Mouse (Mus musculus): Measurements from ENCODE around the gene Cpt1b. TPM values are rescaled to one million over a fixed set of nuclear protein-coding genes. Genes with fewer than 3 reads are reported as not detected.

The Cpt1b gene
- polyA plus RNA-seq, 1 experiment: 414 TPM

DNA sequence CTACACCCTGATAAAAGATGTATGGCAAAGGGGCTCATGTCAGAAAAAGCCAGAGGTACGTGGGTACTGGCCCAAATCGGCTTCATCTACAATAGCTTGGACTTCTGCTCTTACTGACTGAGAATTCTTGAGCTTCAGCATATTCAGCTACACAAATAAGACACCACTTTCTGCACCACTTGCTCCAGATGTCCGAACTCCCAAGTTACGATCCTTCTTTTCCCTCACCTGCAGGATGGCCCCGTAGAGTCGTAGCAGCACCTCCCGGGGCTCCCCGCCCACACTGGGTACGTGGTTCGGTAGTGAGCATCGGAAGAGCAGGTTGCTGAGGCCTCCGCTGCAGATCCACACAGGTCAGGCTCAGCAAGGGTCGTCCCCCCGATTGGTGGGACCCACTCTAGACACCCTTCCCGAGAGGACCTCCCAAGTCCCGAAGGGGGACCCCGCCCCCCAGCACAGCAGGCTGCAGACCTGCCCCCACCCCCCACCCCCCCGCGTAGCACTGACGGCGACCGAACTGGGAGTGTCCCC is 3.2 kb upstream of the Cpt1b start:
- no peak for TF ChIP-seq CTCF (IDR thresholded peaks at IDR 0.05; ENCODE audit: control insufficient read depth, insufficient read depth, insufficient replicate concordance, low read depth, low read length)
- no peak for TF ChIP-seq POLR2A (IDR thresholded peaks at IDR 0.05; ENCODE audit: control insufficient read depth, low read depth, low read length)
- Histone ChIP-seq H3K27ac (ENCODE audit: control insufficient read depth, insufficient read depth, low read depth, low read length) (peak overlapping the region; percentile 46; the same call in 1 of the 2 replicates), H3K27me3 (ENCODE audit: control insufficient read depth, insufficient read depth, low read length) (no peaks in the 10 kb centered on the region), H3K4me3 (ENCODE audit: control insufficient read depth, low read depth, low read length) (peak overlapping the region; percentile 95), H3K4me1 (ENCODE audit: control insufficient read depth, insufficient read depth, low read length) (peaks cover 21% of the 10 kb centered on the region), H3K36me3 (ENCODE audit: control insufficient read depth, insufficient read depth, low read length) (no peaks in the 10 kb centered on the region; the same call in 1 of the 2 replicates)

GRCm38 (mm10) chr15:89428136-89428790 is 2.6 kb upstream of the Cpt1b start:
- no peak for TF ChIP-seq POLR2A (IDR thresholded peaks at IDR 0.05; ENCODE audit: control insufficient read depth, low read depth, low read length)
- H3K36me3 ChIP-seq (ENCODE audit: control insufficient read depth, insufficient read depth, low read length): no peaks in the 10 kb centered on the region; the same call in 1 of the 2 replicates
- no peaks in the 10 kb centered on the region for H3K27me3 ChIP-seq (ENCODE audit: control insufficient read depth, insufficient read depth, low read length)
- peak overlapping the region; percentile 95 for H3K4me3 ChIP-seq (ENCODE audit: control insufficient read depth, low read depth, low read length)
- H3K4me1 ChIP-seq (ENCODE audit: control insufficient read depth, insufficient read depth, low read length): peaks cover 21% of the 10 kb centered on the region
- peak overlapping the region; percentile 46; the same call in 1 of the 2 replicates for H3K27ac ChIP-seq (ENCODE audit: control insufficient read depth, insufficient read depth, low read depth, low read length)

DNA sequence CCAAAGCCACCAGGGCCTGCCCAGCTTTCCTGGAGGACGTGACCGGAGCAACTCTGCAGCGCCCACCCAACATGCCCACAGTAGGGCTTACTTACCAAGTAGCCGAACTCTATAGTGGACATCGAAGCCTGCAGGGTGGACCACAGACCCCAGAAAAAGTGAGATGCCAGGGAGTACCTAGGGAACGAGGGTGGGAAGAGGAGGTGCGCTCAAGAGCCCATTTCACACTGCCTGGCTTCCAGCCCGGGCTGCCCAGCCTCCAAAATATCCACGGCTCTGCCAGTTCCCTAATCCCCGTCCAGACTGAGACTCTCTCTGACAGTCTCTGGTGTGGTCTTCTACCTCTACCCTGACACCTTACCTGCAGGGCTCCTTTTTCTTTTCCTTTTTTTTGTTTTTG is 1.1 kb upstream of the Cpt1b start:
- Histone ChIP-seq H3K4me1 (ENCODE audit: control insufficient read depth, insufficient read depth, low read length) (peaks cover 21% of the 10 kb centered on the region), H3K4me3 (ENCODE audit: control insufficient read depth, low read depth, low read length) (peak overlapping the region; percentile 92), H3K36me3 (ENCODE audit: control insufficient read depth, insufficient read depth, low read length) (no peaks in the 10 kb centered on the region; the same call in 1 of the 2 replicates), H3K27me3 (ENCODE audit: control insufficient read depth, insufficient read depth, low read length) (no peaks in the 10 kb centered on the region), H3K27ac (ENCODE audit: control insufficient read depth, insufficient read depth, low read depth, low read length) (no peak overlapping the region)
- TF ChIP-seq CTCF (IDR thresholded peaks at IDR 0.05; ENCODE audit: control insufficient read depth, insufficient read depth, insufficient replicate concordance, low read depth, low read length) (no peak), POLR2A (IDR thresholded peaks at IDR 0.05; ENCODE audit: control insufficient read depth, low read depth, low read length) (0 out of 2 replicates have a peak, but pooled peaks have one; percentile 9)

- TF ChIP-seq POLR2A (IDR thresholded peaks at IDR 0.05; ENCODE audit: control insufficient read depth, low read depth, low read length) (0 out of 2 replicates have a peak, but pooled peaks have one; percentile 20), CTCF (IDR thresholded peaks at IDR 0.05; ENCODE audit: control insufficient read depth, insufficient read depth, insufficient replicate concordance, low read depth, low read length) (no peak)
- Histone ChIP-seq H3K36me3 (ENCODE audit: control insufficient read depth, insufficient read depth, low read length) (no peaks in the 10 kb centered on the region; the same call in 1 of the 2 replicates), H3K4me3 (ENCODE audit: control insufficient read depth, low read depth, low read length) (peak overlapping the region; percentile 84), H3K4me1 (ENCODE audit: control insufficient read depth, insufficient read depth, low read length) (peaks cover 19% of the 10 kb centered on the region), H3K27ac (ENCODE audit: control insufficient read depth, insufficient read depth, low read depth, low read length) (peak overlapping the region; percentile 68), H3K27me3 (ENCODE audit: control insufficient read depth, insufficient read depth, low read length) (no peaks in the 10 kb centered on the region)
Measured at GRCm38 (mm10) chr15:89424621-89425020, 1.0 kb downstream of the Cpt1b start.

- Histone ChIP-seq H3K4me1 (ENCODE audit: control insufficient read depth, insufficient read depth, low read length) (peaks cover 18% of the 10 kb centered on the region), H3K27ac (ENCODE audit: control insufficient read depth, insufficient read depth, low read depth, low read length) (no peak overlapping the region), H3K36me3 (ENCODE audit: control insufficient read depth, insufficient read depth, low read length) (no peaks in the 10 kb centered on the region; the same call in 1 of the 2 replicates), H3K27me3 (ENCODE audit: control insufficient read depth, insufficient read depth, low read length) (no peaks in the 10 kb centered on the region), H3K4me3 (ENCODE audit: control insufficient read depth, low read depth, low read length) (no peak overlapping the region)
- TF ChIP-seq POLR2A (IDR thresholded peaks at IDR 0.05; ENCODE audit: control insufficient read depth, low read depth, low read length) (no peak), CTCF (IDR thresholded peaks at IDR 0.05; ENCODE audit: control insufficient read depth, insufficient read depth, insufficient replicate concordance, low read depth, low read length) (no peak)
Measured at GRCm38 (mm10) chr15:89421938-89422337, 3.7 kb downstream of the Cpt1b start.

- H3K27me3 ChIP-seq (ENCODE audit: control insufficient read depth, insufficient read depth, low read length): no peaks in the 10 kb centered on the region
- peaks cover 9% of the 10 kb centered on the region for H3K4me1 ChIP-seq (ENCODE audit: control insufficient read depth, insufficient read depth, low read length)
- H3K36me3 ChIP-seq (ENCODE audit: control insufficient read depth, insufficient read depth, low read length): no peaks in the 10 kb centered on the region; the same call in 1 of the 2 replicates
- no peak overlapping the region for H3K4me3 ChIP-seq (ENCODE audit: control insufficient read depth, low read depth, low read length)
- H3K27ac ChIP-seq (ENCODE audit: control insufficient read depth, insufficient read depth, low read depth, low read length): no peak overlapping the region
- no peak for TF ChIP-seq POLR2A (IDR thresholded peaks at IDR 0.05; ENCODE audit: control insufficient read depth, low read depth, low read length)
- no peak for TF ChIP-seq CTCF (IDR thresholded peaks at IDR 0.05; ENCODE audit: control insufficient read depth, insufficient read depth, insufficient replicate concordance, low read depth, low read length)
Measured at GRCm38 (mm10) chr15:89415282-89415681, 10.4 kb downstream of the Cpt1b start.

DNA sequence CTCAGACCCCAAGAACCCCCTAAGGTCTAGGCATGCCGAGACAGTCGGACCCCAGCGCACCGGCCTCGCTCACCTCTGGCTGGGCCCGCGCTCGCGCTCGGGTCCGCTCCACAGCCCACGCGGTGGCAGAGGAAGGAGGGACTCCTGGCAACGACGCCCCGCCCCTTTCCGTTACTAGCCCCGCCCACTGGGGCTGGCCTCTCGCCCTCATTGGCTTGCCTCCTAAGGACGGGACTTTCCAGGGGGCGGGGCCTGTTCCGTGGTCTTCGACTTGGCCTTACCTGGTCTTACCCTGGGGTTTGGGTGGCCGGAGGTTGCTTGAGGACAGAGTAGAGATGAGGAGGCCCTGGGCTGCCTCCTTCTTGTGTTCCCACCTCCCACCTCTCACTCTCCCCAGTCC is 15.5 kb downstream of the Cpt1b start, which contains the start of gene Syce3:
TSS of gene Syce3 (minus strand) at position 386 of the 400 bp plus-strand sequence.
- no peaks in the 10 kb centered on the region for H3K36me3 ChIP-seq (ENCODE audit: control insufficient read depth, insufficient read depth, low read length)
- peak within 1 kb of the TSS; percentile 93 for H3K4me3 ChIP-seq (ENCODE audit: control insufficient read depth, low read depth, low read length)
- H3K4me1 ChIP-seq (ENCODE audit: control insufficient read depth, insufficient read depth, low read length): peaks cover 8% of the 10 kb centered on the region
- TF ChIP-seq POLR2A (IDR thresholded peaks at IDR 0.05; ENCODE audit: control insufficient read depth, low read depth, low read length): peak; percentile 78
- no peak for TF ChIP-seq CTCF (IDR thresholded peaks at IDR 0.05; ENCODE audit: control insufficient read depth, insufficient read depth, insufficient replicate concordance, low read depth, low read length)
- no peaks in the 10 kb centered on the region for H3K27me3 ChIP-seq (ENCODE audit: control insufficient read depth, insufficient read depth, low read length)
- peak within 1 kb of the TSS; percentile 96 for H3K27ac ChIP-seq (ENCODE audit: control insufficient read depth, insufficient read depth, low read depth, low read length)

Data from testis, adult 2 months (tissue).